Mouse (Mus musculus) cortical plate, adult 2 months (tissue): Measurements from ENCODE around the gene Casz1.

Source experiments
- CTCF ChIP-seq: fragments of 200-500 bp; IDR thresholded peaks from 2 replicates; pipeline ENCODE4 v1.5.1; 2011; ENCODE audit warnings: mild to moderate bottlenecking, control low read depth, low read length; ENCODE audit not compliant: insufficient read depth; ENCODE audit errors: extremely low read depth
- POLR2A ChIP-seq: fragments of 200-500 bp; IDR thresholded peaks from 2 replicates; pipeline ENCODE4 v1.6.1; 2011; ENCODE audit warnings: mild to moderate bottlenecking, low read length, control low read depth; ENCODE audit not compliant: insufficient read depth; ENCODE audit errors: extremely low read depth

DNA sequence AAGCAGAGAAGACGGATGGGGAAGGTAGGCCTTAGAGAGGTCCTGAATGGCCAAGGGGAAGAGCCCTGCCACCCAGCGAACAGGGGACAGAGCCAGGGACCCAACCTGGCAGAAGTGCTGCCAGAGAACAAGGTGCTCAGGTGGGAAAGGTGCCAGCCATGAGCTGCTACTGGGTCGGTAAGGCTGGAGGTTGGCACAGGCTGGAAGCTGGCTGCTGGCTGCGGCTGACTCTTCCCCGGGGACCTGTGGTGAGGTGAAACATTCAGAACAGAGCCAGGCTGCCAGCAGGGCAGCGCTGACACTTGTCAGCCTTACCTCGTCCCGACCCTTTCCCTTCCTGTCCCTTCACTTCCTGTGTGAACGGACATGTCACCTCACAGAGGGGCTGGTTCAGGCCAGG is 124.1 kb downstream of the Casz1 start:
- TF ChIP-seq CTCF (no peak), POLR2A (no peak)
